In the genomic region with DNA sequence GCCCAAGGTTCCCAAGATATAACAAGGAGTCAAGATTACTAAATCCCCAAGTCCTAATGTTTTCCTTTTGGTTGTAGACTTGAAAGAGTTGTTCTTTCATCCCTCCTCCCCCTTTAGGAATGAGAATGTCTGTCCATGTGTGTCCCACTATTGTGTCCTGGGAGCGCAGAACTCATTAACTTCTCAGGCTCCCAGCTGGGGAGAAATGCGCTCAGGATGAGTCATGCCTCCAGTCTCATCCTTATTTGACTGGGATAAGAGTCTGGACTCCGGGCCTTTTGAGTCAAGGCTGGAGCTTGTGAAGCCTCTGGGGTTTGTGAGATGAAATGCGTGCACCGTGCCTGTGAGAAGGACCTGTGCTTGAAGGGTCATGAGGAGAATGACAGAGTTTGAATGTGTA, we compare ENCODE assay signal across 13 mouse cellular contexts.
DNase-seq lines count a peak whose midpoint lies in the region; ATAC-seq and TF ChIP-seq lines count a peak whose summit lies in the region.
"Had no signal": no experiment of that assay in that cellular context is flagged by ENCODE, and none has a peak within 500 bp of the region (broad histone marks: within the 10 kb centered on the region; RNA-seq: fewer than 3 reads in every experiment).

No protein-coding gene starts in this region.

- TF ChIP-seq CTCF in kidney, postnatal 0 days (IDR thresholded peaks at IDR 0.05; ENCODE audit: low read depth): no peak

- no peak for ATAC-seq in kidney, postnatal 0 days (replicated peaks; ENCODE audit: low FRiP score, low read depth)
- ATAC-seq in kidney, embryonic 14.5 days (ENCODE audit: low FRiP score, low TSS enrichment): no peak
- ATAC-seq: inflammation-experienced regulatory T-cells, adult 6 months had no signal

- no peaks in the 10 kb centered on the region for H3K4me1 ChIP-seq in kidney, postnatal 0 days (replicated peaks; ENCODE audit: insufficient read depth, low read length)
- H3K4me1 ChIP-seq in kidney, embryonic 14.5 days (ENCODE audit: control insufficient read depth, insufficient read depth, low read length): no peaks in the 10 kb centered on the region
- H3K4me1 ChIP-seq: hindbrain, embryonic 10.5 days had no signal

- no peaks in the 10 kb centered on the region for H3K27me3 ChIP-seq in kidney, postnatal 0 days (ENCODE audit: insufficient read depth, low read length)
- H3K27me3 ChIP-seq in kidney, embryonic 14.5 days (ENCODE audit: control insufficient read depth, insufficient read depth, low read length): no peaks in the 10 kb centered on the region
- H3K27me3 ChIP-seq in myocyte (ENCODE audit: control insufficient read depth, insufficient read depth, insufficient read length): no peaks in the 10 kb centered on the region

- no peaks in the 10 kb centered on the region for H3K79me2 ChIP-seq in myocyte (ENCODE audit: control insufficient read depth, insufficient read depth)

- H3K36me3 ChIP-seq in kidney, postnatal 0 days (ENCODE audit: insufficient read depth, low read length): no peaks in the 10 kb centered on the region
- no peaks in the 10 kb centered on the region for H3K36me3 ChIP-seq in kidney, embryonic 14.5 days (ENCODE audit: control insufficient read depth, insufficient read depth, low read length)
- no peaks in the 10 kb centered on the region for H3K36me3 ChIP-seq in myocyte (ENCODE audit: control insufficient read depth, insufficient read depth)
- H3K36me3 ChIP-seq: hindbrain, embryonic 10.5 days had no signal

- peak; percentile 17 for DNase-seq in kidney, postnatal 0 days (ENCODE audit: low spot score)
- DNase-seq in adrenal gland, postnatal 10 days: peak; percentile 27
- peak; percentile 17 to 23 for DNase-seq in heart, adult 9 months (ENCODE audit: low spot score in 2 of 2)
- no peak for DNase-seq in thymus, postnatal 4 days
- no peak for DNase-seq in kidney, postnatal 36 days
- DNase-seq: cerebellum, postnatal 25 days; kidney, postnatal 25 days; lung, adult 2 months; midbrain, embryonic 14.5 days had no signal

- no peak for TF ChIP-seq POLR2A in myocyte (IDR thresholded peaks at IDR 0.05; ENCODE audit: insufficient read length, low read depth)

- no peak overlapping the region for H3K4me3 ChIP-seq in kidney, postnatal 0 days (replicated peaks; ENCODE audit: low read depth, low read length)
- H3K4me3 ChIP-seq in kidney, embryonic 14.5 days (ENCODE audit: low read length): no peak overlapping the region
- H3K4me3 ChIP-seq in myocyte: no peak overlapping the region
- H3K4me3 ChIP-seq: hindbrain, embryonic 10.5 days had no signal

- no peak overlapping the region for H3K4me2 ChIP-seq in kidney, postnatal 0 days (ENCODE audit: low read length)
- H3K4me2 ChIP-seq in kidney, embryonic 14.5 days (replicated peaks; ENCODE audit: low read depth, low read length): no peak overlapping the region
- H3K4me2 ChIP-seq in myocyte (ENCODE audit: low read depth): peak overlapping the region; percentile 0

- H3K27ac ChIP-seq in kidney, postnatal 0 days: no peak overlapping the region
- no peak overlapping the region for H3K27ac ChIP-seq in kidney, embryonic 14.5 days (ENCODE audit: low read depth, low read length)
- H3K27ac ChIP-seq: hindbrain, embryonic 10.5 days had no signal

- H3K9me3 ChIP-seq in kidney, postnatal 0 days (replicated peaks; ENCODE audit: low read length): no peaks in the 10 kb centered on the region
- no peaks in the 10 kb centered on the region for H3K9me3 ChIP-seq in kidney, embryonic 14.5 days (ENCODE audit: control insufficient read depth, low read length)
- H3K9me3 ChIP-seq: hindbrain, embryonic 10.5 days had no signal

- no peak overlapping the region for H3ac ChIP-seq in myocyte (ENCODE audit: control insufficient read depth, insufficient read length)

- H3K9ac ChIP-seq in kidney, postnatal 0 days (ENCODE audit: low read depth, low read length): no peak overlapping the region
- no peak overlapping the region for H3K9ac ChIP-seq in kidney, embryonic 14.5 days (ENCODE audit: low read depth, low read length)

- WGBS in kidney, postnatal 0 days: 71% methylated on average over 5 of the region's 5 CpGs
- 79% methylated on average over 5 of the region's 5 CpGs for WGBS in kidney, embryonic 14.5 days

TF ChIP-seq in myocyte, 11 proteins besides CTCF, POLR2A, EP300 and RAD21:
- no peak for TF ChIP-seq MYOG (IDR thresholded peaks at IDR 0.05; ENCODE audit: control insufficient read depth in 1 of 3, insufficient read depth in 1 of 3, insufficient read length in 2 of 3, low read depth in 2 of 3)
- no peak for TF ChIP-seq E2F4 (IDR thresholded peaks at IDR 0.05; ENCODE audit: insufficient read depth)
- no peak for TF ChIP-seq SRF (IDR thresholded peaks at IDR 0.05; ENCODE audit: control insufficient read depth, insufficient read length, low read depth)
- TF ChIP-seq REST (IDR thresholded peaks at IDR 0.05; ENCODE audit: insufficient read depth, insufficient read length): no peak
- no peak for TF ChIP-seq TCF3 (IDR thresholded peaks at IDR 0.05; ENCODE audit: insufficient read length, low read depth)
- no peak for TF ChIP-seq MYOD1 (IDR thresholded peaks at IDR 0.05; ENCODE audit: control insufficient read depth in 1 of 3, insufficient read length in 2 of 3, low read depth in 2 of 3)
- no peak for TF ChIP-seq MAX (IDR thresholded peaks at IDR 0.05; ENCODE audit: low read depth)
- TF ChIP-seq TCF12 (IDR thresholded peaks at IDR 0.05; ENCODE audit: insufficient read depth, poor library complexity, severe bottlenecking): no peak
- TF ChIP-seq CEBPB (IDR thresholded peaks at IDR 0.05; ENCODE audit: insufficient read depth, poor library complexity, severe bottlenecking): no peak
- TF ChIP-seq USF1 (IDR thresholded peaks at IDR 0.05; ENCODE audit: low read depth): no peak
- TF ChIP-seq POLR2AphosphoS2 (IDR thresholded peaks at IDR 0.05; ENCODE audit: insufficient read length, low read depth): no peak

Comparison
In these comparisons a context has a peak if more than half of its experiments do, and no peak if none do; other contexts are left out.
1. DNase-seq: peak in kidney, postnatal 0 days (single experiment), adrenal gland, postnatal 10 days (single experiment) and heart, adult 9 months (2 of 2); none in thymus, postnatal 4 days (single experiment) and kidney, postnatal 36 days (0 of 2).